Mouse (Mus musculus) forebrain, embryonic 14.5 days (tissue): ENCODE data around the gene Fbrsl1. TPM values are rescaled to one million over a fixed set of nuclear protein-coding genes. Genes with fewer than 3 reads are reported as not detected.

ENCODE experiments used
- ATAC-seq: fragments of 200-750 bp; cut with Nextera tagmentation; 2 replicates; pipeline ENCODE4 v1.8.0; 2017; ENCODE audit warnings: mild to moderate bottlenecking, moderate library complexity
- DNase-seq: peaks from one replicate; pipeline ENCODE4 v3.0.0-alpha.2; 2015; ENCODE audit warnings: low spot score
- H3K27ac ChIP-seq: fragments of 300-500 bp; sonication (generic); 2 replicates; pipeline ENCODE4 v1.5.1; 2014; ENCODE audit warnings: low read depth, mild to moderate bottlenecking, control low read depth, low read length, moderate library complexity
- H3K27me3 ChIP-seq: fragments of 300-500 bp; sonication (generic); replicated peaks from 2 replicates; pipeline ENCODE4 v1.6.1; 2014; ENCODE audit warnings: low read length, control low read depth, mixed read lengths; ENCODE audit not compliant: control insufficient read depth, insufficient read depth
- H3K36me3 ChIP-seq: fragments of 300-500 bp; sonication (generic); 2 replicates; pipeline ENCODE4 v1.6.1; 2014; ENCODE audit warnings: low read length, control low read depth; ENCODE audit not compliant: control insufficient read depth, insufficient read depth
- H3K4me1 ChIP-seq: fragments of 300-500 bp; sonication (generic); 2 replicates; pipeline ENCODE4 v1.6.1; 2014; ENCODE audit warnings: antibody characterized with exemption, low read length, control low read depth; ENCODE audit not compliant: control insufficient read depth, insufficient read depth
- H3K4me2 ChIP-seq: fragments of 300-500 bp; sonication (generic); 2 replicates; pipeline ENCODE4 v1.6.1; 2014; ENCODE audit warnings: mild to moderate bottlenecking, control low read depth, low read length
- H3K4me3 ChIP-seq: fragments of 300-500 bp; sonication (generic); 2 replicates; pipeline ENCODE4 v1.5.1; 2014; ENCODE audit warnings: low read depth, low read length, control low read depth
- H3K9ac ChIP-seq: fragments of 300-500 bp; sonication (generic); 2 replicates; pipeline ENCODE4 v1.6.1; 2014; ENCODE audit warnings: mild to moderate bottlenecking, low read length, control low read depth, moderate library complexity
- H3K9me3 ChIP-seq: fragments of 300-500 bp; sonication (generic); replicated peaks from 2 replicates; pipeline ENCODE4 v1.6.1; 2016; ENCODE audit warnings: low read length, control low read depth, mixed read lengths; ENCODE audit not compliant: control insufficient read depth
- WGBS: fragments of 180-500 bp; shearing (Covaris S2); extraction: QIAGEN DNeasy Blood & Tissue Kit; methylation state at CpG from one replicate; pipeline ENCODE4 v1.1.7; 2014; 5-methylcytosine and 5-hydroxymethylcytosine counted together
- polyA plus RNA-seq: library from polyadenylated mRNA; unstranded; fragments of >200 nt; fragmentation: Nextera tagmentation; extraction: Ambion mirVana; gene quantifications from 2 replicates; pipeline ENCODE4 v1.2.1, GENCODE M21; 2014

Gene Fbrsl1
- polyA plus RNA-seq = 15.0 and 19.8 TPM in 2 replicates

DNA sequence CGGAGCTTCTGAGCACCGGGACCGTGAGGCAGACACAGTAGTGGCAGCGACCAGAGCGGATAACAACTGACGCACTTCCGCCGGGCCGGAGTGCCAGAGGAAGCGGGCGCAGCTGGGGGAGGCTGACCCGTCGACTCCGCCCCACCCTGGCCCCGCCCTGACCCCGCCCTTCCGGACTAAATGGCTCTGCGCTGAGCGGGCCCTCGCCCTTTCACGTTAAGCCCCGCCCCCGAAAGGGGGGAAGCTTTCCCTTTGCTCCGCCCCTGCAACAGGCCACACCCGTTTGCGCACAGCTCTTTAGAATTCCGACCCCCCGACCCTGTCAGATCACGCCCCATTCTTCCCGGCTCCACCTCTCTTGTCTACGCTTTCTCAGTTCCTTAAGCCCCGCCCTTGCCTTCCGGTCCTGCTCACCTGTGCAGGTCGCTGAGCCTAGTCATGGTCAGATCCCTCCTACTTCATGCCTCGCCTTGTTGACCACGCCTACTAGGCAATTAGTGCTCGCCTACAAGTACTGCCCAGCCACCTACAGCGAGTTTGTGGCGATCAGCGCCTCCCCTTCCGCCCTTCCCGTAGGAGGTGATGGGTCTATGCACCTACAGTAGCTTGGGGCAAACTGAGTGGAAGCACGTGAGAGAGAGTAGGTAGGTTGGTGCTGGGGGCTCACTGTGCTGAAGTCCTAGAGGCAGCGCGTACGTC is at the start of gene Fbrsl1:
Fbrsl1 (minus strand) TSS at position 68 of the 699 bp plus-strand sequence.
- Histone ChIP-seq H3K27ac (peak within 1 kb of the TSS; percentile 27), H3K9me3 (no peaks in the 10 kb centered on the region), H3K36me3 (no peaks in the 10 kb centered on the region), H3K4me1 (peaks cover 15% of the 10 kb centered on the region), H3K4me3 (peak within 1 kb of the TSS; percentile 85), H3K27me3 (no peaks in the 10 kb centered on the region), H3K4me2 (peak within 1 kb of the TSS; percentile 93), H3K9ac (peak within 1 kb of the TSS; percentile 88)
- DNase-seq (peak; percentile 97), ATAC-seq (peak; percentile 96)
- WGBS = under 1% methylated on average over 44 of the region's 46 CpGs

DNA sequence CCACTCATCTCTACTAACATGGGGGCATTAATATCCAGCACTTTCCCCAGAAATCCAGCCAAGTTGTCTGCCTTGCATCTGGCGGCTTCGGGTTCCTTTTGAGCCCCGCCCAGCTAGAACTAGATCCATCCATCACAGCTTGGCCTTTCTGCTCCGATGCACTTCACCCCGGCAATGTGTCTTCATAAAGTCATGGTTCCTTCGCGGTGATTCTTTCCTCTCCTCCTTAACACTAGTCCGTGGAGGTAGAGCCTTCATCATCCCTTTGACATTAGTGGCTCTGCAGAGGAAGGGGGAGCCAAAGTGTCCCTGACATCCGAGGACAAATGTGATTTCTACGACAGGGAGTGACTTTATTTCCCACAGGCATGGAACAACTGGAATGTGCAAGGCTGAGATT is 49.8 kb upstream of the Fbrsl1 start:
- H3K27ac ChIP-seq = no peak overlapping the region
- H3K27me3 ChIP-seq = 0 out of 2 replicates have a peak, but pooled peaks cover 2% of the 10 kb centered on the region
- no peak overlapping the region for H3K9ac ChIP-seq
- 81% methylated on average over 10 of the region's 10 CpGs for WGBS
- H3K9me3 ChIP-seq = no peaks in the 10 kb centered on the region
- 0 out of 2 replicates have a peak, but pooled peaks cover 2% of the 10 kb centered on the region for H3K4me1 ChIP-seq
- DNase-seq (no peak), ATAC-seq (no peak)
- no peak overlapping the region for H3K4me2 ChIP-seq
- no peak overlapping the region for H3K4me3 ChIP-seq
- no peaks in the 10 kb centered on the region for H3K36me3 ChIP-seq

DNA sequence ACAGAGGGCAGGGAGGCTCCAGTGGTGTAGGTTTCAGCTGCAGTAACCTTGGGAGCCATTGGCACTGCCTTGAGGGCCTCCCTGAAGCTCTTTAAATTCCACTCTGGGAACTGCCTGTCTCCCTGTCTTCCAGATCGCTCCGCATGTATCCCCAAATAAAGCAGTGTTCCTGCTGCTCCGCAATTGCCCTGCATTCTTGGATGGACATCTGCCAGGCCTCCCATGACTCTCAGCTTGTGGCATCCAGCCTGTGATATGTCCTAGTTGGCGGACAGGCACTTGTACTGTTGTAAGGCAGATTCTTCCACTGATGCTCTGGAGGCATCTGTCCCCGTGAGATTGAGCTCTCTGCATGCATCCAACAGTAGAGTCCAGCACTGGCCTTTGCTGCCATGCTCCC is 49.3 kb upstream of the Fbrsl1 start:
- Histone ChIP-seq H3K4me3 (no peak overlapping the region), H3K4me2 (no peak overlapping the region), H3K36me3 (no peaks in the 10 kb centered on the region), H3K27me3 (0 out of 2 replicates have a peak, but pooled peaks cover 2% of the 10 kb centered on the region), H3K9me3 (no peaks in the 10 kb centered on the region), H3K4me1 (0 out of 2 replicates have a peak, but pooled peaks cover 2% of the 10 kb centered on the region), H3K27ac (no peak overlapping the region), H3K9ac (no peak overlapping the region)
- no peak for DNase-seq
- ATAC-seq = no peak
- WGBS = 80% methylated on average over 5 of the region's 5 CpGs

DNA sequence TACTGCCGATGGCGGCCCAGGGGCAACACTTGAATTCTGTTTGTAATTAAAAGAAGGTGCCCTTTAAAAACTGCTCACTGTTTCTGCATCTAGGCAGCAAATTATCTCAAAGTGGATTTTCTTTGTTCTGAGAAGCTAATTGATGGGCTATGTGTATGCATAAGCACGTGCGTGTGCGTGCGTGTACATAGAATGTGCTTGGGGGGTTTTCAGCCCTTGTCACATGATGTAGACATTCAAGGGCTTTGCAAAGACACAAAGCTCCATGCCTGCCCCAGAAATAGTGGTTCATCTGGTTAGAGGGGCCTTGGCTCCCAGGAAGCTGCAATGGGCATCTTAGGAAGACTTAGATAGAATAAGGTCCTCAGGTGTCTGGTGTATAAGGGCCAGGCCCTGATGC is 46.7 kb upstream of the Fbrsl1 start:
- Histone ChIP-seq H3K4me2 (no peak overlapping the region), H3K27me3 (no peaks in the 10 kb centered on the region), H3K36me3 (no peaks in the 10 kb centered on the region), H3K4me3 (no peak overlapping the region), H3K27ac (no peak overlapping the region), H3K4me1 (0 out of 2 replicates have a peak, but pooled peaks cover 2% of the 10 kb centered on the region), H3K9ac (no peak overlapping the region), H3K9me3 (no peaks in the 10 kb centered on the region)
- DNase-seq (no peak), ATAC-seq (no peak; the same call in 1 of the 2 replicates)
- 84% methylated on average over 6 of the region's 6 CpGs for WGBS

DNA sequence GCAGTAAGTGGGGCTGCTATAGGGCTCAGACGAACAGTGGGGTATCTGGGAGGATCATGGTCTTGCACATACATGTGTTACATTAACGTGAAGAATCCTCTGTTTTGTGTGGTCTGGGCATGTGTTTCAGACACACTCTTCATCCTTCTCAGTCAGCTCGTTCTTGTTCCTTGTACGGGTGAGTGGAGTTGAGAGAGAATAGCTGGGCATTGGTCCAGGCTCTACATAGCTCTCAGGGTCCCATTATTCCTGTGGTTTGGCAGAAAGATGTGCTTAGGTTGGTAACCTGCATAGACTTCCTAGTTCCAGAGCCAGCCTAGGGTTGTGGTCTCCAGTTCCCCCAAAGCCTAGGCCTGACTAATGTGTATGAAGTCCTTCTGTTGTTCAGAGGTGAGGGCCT is 46.1 kb upstream of the Fbrsl1 start:
- H3K27ac ChIP-seq = peak overlapping the region; percentile 33; the same call in 1 of the 2 replicates
- WGBS = 44% methylated on average over 4 of the region's 4 CpGs
- ATAC-seq (peak; percentile 35; the same call in 1 of the 2 replicates), DNase-seq (peak; percentile 43)
- H3K4me2 ChIP-seq = no peak overlapping the region
- no peaks in the 10 kb centered on the region for H3K36me3 ChIP-seq
- H3K4me1 ChIP-seq = 0 out of 2 replicates have a peak, but pooled peaks cover 2% of the 10 kb centered on the region
- H3K4me3 ChIP-seq = no peak overlapping the region
- H3K9me3 ChIP-seq = no peaks in the 10 kb centered on the region
- H3K9ac ChIP-seq = peak overlapping the region; percentile 22; the same call in 1 of the 2 replicates
- H3K27me3 ChIP-seq = no peaks in the 10 kb centered on the region

DNA sequence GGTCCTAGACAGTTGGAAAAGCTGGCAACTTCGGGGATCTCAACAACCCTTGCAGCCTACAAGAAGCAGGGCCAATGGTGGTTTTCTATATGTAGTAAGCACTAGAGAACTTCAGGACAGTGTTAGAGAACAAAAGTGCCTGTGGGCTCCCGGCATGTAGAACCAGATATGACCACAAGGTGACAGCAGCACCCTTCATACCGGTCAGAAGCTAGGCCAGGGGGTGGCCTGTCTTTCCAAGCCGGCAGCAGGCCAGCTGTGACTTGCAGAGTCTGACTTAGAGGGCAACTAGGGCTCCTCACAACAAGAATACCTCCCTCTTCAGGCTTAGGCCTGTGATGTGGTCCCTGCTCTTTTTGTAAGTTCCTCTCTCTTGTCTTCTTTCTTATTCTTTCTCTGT is 45.5 kb upstream of the Fbrsl1 start:
- Histone ChIP-seq H3K9me3 (no peaks in the 10 kb centered on the region), H3K27me3 (no peaks in the 10 kb centered on the region), H3K4me1 (0 out of 2 replicates have a peak, but pooled peaks cover 2% of the 10 kb centered on the region), H3K4me3 (no peak overlapping the region), H3K36me3 (no peaks in the 10 kb centered on the region), H3K4me2 (no peak overlapping the region), H3K27ac (no peak overlapping the region), H3K9ac (peak overlapping the region; percentile 22; the same call in 1 of the 2 replicates)
- ATAC-seq = peak; percentile 88
- 4% methylated on average over 4 of the region's 4 CpGs for WGBS
- DNase-seq = peak; percentile 89

DNA sequence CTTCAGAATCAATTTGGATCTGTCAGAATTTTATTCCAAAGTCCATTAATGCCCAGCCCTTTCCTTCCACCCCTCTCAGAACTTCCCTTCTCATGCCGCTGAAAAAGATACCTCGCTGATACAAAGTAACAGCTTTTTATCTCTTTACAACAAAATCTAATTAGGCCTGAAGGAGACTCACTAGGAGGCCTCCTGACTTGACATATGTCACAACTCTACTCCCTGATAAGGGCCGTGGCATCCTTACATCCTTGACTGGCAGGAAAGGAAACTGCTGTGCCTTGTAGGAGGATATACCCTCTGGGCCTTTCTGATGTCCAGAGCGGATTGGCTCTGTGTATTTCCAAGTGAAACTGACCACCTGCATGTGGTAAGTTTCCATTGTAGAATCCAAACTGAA is 41.3 kb upstream of the Fbrsl1 start:
- ATAC-seq (no peak), DNase-seq (no peak)
- Histone ChIP-seq H3K4me3 (no peak overlapping the region), H3K9me3 (no peaks in the 10 kb centered on the region), H3K27me3 (no peaks in the 10 kb centered on the region), H3K4me2 (no peak overlapping the region), H3K36me3 (no peaks in the 10 kb centered on the region), H3K9ac (no peak overlapping the region), H3K4me1 (peaks cover 18% of the 10 kb centered on the region; the same call in 1 of the 2 replicates), H3K27ac (no peak overlapping the region)
- 47% methylated on average over 4 of the region's 4 CpGs for WGBS

DNA sequence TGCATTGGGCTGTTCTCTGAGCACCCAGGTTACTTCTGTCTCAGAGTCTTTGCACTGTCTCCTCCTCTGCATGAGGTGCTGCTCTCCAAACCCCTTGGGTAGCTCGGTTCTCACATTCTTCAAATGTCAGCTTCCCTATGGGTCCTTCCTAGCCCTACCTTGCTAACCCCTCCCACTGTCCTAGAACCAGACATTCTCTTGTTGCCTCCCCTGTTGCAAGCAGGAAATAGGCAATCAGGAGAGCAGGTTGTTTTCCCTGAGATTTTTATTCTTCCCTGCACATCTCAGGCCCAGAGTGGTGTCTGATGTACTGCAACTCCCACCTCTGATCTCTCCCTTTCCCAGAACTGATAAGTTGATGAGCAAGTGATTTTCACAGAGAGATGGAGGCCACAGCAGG is 39.6 kb upstream of the Fbrsl1 start:
- WGBS = 61% methylated on average over 1 of the region's 1 CpGs
- H3K9me3 ChIP-seq = no peaks in the 10 kb centered on the region

More for the DNA sequence above, 39.6 kb upstream of the Fbrsl1 start:
- Histone ChIP-seq H3K4me2 (no peak overlapping the region), H3K27me3 (no peaks in the 10 kb centered on the region), H3K9ac (no peak overlapping the region), H3K27ac (no peak overlapping the region), H3K4me3 (no peak overlapping the region), H3K4me1 (peaks cover 15% of the 10 kb centered on the region; the same call in 1 of the 2 replicates), H3K36me3 (no peaks in the 10 kb centered on the region)
- ATAC-seq = no peak
- no peak for DNase-seq
